Mouse (Mus musculus): ENCODE data around the gene Angptl8.
"Not testable (repeated sequence)": the region's sequence is repeated elsewhere in the genome, so short reads cannot be mapped to it uniquely, and the experiment has no call there.

The Angptl8 gene

DNA sequence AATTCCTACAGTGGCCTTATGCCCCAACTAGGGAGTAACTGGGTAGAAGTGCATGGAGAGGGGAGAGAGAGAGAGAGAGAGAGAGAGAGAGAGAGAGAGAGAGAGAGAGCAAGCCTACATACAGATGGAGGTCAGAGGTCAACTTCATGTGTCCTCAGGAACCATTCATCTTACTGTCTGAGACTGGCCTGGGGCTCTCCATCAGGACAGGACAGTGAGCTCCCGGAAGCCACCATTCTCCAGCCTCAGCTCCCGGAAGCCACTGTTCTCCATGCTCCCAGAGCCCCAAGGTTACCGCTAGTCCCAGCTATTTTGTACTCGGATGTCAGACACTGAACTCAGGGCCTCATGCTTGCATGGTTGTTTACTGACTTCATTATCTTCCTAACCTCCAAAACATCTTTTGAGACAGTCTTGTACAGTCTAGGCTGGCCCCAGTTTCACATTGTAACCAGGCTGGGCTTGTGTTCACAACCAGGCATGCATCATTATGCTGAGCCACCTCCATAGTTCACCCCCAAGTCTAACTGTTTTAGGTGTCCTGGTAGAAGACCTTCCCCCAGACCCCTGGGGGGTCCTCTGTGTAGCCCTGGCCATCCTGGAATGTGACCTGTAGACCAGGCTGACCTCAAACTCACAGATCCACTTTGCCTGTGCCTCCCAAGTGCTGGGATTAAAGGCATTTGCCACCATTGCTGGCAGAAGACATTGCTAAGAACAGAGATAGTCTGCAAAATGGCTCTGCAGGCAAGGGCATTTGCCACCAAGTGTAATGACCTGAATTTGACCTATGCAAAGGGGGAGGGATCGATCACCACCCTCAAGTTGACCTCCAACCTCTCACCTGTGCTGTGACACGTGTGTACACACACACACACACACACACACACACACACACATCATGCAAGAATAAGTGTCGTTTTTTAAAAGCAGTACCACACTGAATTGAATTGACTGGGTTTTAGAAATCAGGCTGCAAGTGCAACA is 14.7 kb downstream of the Angptl8 start:
- no peak for DNase-seq

- no peak for DNase-seq
Measured at GRCm38 (mm10) chr9:21851084-21851483, 15.8 kb downstream of the Angptl8 start.

- DNase-seq: peak; percentile 71 to 75
Measured at GRCm38 (mm10) chr9:21852128-21853091, 17.1 kb downstream of the Angptl8 start, which contains the start of gene Dock6. Dock6 (minus strand) TSS chr9:21852635.

- no peak for DNase-seq
Measured at GRCm38 (mm10) chr9:21853961-21854360, 18.7 kb downstream of the Angptl8 start.

GRCm38 (mm10) chr9:21854894-21855293 is 19.6 kb downstream of the Angptl8 start:
- no peak for DNase-seq

- no peak for DNase-seq
Measured at GRCm38 (mm10) chr9:21857501-21857900, 22.2 kb downstream of the Angptl8 start.

DNA sequence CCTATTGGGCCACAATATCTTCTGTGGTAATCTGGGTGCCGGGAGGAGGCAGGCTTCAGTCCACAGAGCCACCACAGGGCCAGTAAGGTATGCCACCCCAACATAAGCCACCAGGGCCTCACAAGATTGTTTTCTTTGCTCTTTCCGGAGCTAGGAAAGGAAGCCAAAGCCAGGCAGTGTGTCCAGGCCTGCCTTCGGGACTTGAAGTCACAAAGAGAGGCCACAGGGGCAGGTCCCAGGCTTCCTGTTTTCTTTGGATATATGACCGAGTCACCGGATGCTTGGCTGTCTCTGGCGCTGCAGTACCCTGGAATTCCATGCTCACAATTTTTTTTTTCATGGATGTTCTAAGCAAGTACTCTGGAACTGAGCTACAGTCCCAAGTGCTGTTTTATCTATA is 22.8 kb downstream of the Angptl8 start:
- DNase-seq: no peak

- no peak for DNase-seq
Measured at GRCm38 (mm10) chr9:21859606-21860005, 24.3 kb downstream of the Angptl8 start.

GRCm38 (mm10) chr9:21860349-21860748 is 25.0 kb downstream of the Angptl8 start:
- DNase-seq: not testable (repeated sequence)

- DNase-seq: no peak
Measured at GRCm38 (mm10) chr9:21862181-21862580, 26.9 kb downstream of the Angptl8 start.

DNA sequence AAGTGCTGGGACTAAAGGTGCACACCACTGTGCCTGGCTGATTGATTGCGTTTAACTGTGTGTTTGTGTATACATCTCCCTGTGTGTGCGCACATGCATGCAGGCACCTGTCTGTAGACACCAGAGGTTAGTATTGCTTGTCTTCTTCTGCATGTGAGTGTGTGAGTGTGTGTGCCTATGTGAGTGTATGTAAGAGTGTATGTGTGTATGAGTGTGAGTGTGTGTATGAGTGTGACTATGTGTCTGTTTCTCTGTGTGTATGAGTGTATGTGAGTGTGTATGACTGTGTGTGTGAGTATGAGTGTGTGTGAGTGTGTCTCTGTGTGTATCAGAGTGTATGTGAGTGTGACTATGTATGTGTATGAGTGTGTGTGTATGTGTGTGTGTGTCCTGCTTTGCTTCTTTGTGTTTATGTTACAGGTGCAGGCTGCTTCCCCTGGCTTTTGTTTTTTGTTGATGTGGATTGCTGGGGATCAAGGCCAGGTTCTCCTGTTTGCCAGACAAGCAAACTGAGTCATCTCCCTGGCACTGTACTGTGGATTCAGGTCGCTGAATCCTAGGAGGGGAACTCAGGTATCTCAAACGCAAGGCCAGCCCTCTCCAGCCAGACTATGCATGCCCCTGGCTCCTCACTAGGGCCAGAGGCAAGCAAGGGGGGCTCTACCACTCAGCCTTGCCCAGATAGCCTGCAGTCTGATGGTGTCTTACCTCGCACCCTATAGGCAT is 30.5 kb downstream of the Angptl8 start:
- DNase-seq: no peak

GRCm38 (mm10) chr9:21866641-21867040 is 31.3 kb downstream of the Angptl8 start:
- DNase-seq: no peak

- DNase-seq: no peak
Measured at GRCm38 (mm10) chr9:21867726-21868125, 32.4 kb downstream of the Angptl8 start.

GRCm38 (mm10) chr9:21869290-21869689 is 34.0 kb downstream of the Angptl8 start:
- DNase-seq: peak; percentile 31 to 45

- DNase-seq: peak; percentile 32 to 33
Measured at GRCm38 (mm10) chr9:21870879-21871524, 35.7 kb downstream of the Angptl8 start.

DNA sequence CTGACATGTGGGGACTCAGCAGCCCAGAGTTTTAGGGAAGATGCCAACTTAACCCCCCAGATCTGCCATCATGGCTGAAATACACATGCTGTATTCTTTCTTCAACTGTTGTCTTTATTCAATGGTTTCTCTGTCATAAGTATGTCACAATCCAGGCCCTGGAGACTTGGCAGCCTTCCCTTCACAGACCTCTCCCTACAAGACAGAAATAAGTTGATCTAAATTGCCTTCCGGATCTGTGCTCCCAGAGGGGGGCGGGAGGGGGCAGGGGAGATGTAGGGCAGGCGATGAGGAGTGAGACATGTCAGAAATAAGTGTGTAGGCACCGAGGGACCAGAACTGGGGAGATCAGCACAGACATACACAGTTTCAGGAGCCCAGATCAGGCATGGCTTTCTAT is 36.9 kb downstream of the Angptl8 start:
- no peak for DNase-seq

DNA sequence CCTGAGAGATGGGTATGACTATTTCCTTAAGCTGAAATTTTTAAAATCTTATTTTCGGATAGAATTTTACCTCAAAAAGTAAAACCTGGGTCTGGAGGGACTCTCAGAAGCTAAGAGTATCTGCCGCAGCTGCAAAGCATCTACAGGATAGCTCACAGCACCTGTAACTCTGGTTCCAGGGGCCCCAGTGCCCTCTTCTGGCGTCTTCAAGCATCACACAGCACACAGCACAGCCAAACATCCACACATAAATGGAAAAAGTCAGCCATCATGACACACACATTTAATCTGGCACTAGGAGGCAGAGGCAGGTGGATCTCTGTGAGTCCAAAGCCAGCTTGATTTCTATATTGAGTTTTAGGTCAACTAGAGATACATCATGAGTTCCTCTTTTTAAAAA is 41.3 kb downstream of the Angptl8 start:
- DNase-seq: no peak

Measured in thymus, postnatal 36 days (tissue).